Mouse (Mus musculus) midbrain, embryonic 11.5 days (tissue): Measurements from ENCODE around the gene Slc22a4. TPM values are rescaled to one million over a fixed set of nuclear protein-coding genes. Genes with fewer than 3 reads are reported as not detected.

Experiments used
- polyA plus RNA-seq: library from polyadenylated mRNA; unstranded; fragments of >200 nt; fragmentation: Nextera tagmentation; extraction: Ambion mirVana; gene quantifications from 2 replicates; pipeline ENCODE4 v1.2.1, GENCODE M21; 2014

The Slc22a4 gene
- polyA plus RNA-seq, 1 experiment from 2014 or later: 1.4 TPM

Other genes with a start within 250 kb of the Slc22a4 start
- 0.25 TPM in 1 of 2 replicates, not detected in the other for gene Gm12216, start 168.8 kb downstream of the Slc22a4 start, polyA plus RNA-seq
- gene Slc22a5, start 136.4 kb downstream of the Slc22a4 start, polyA plus RNA-seq: 7.9 and 8.1 TPM in 2 replicates
- gene Slc22a21, start 47.8 kb downstream of the Slc22a4 start, polyA plus RNA-seq: 2.5 and 2.9 TPM in 2 replicates
- gene Pdlim4, start 40.9 kb upstream of the Slc22a4 start, polyA plus RNA-seq: 36.1 and 38.4 TPM in 2 replicates
- gene P4ha2, start 72.0 kb upstream of the Slc22a4 start, polyA plus RNA-seq: 18.6 and 20.5 TPM in 2 replicates
- not detected in 2 replicates for gene Csf2, start 221.6 kb upstream of the Slc22a4 start, polyA plus RNA-seq
- gene Il3, start 239.2 kb upstream of the Slc22a4 start, polyA plus RNA-seq: not detected in 2 replicates